In the genomic region with DNA sequence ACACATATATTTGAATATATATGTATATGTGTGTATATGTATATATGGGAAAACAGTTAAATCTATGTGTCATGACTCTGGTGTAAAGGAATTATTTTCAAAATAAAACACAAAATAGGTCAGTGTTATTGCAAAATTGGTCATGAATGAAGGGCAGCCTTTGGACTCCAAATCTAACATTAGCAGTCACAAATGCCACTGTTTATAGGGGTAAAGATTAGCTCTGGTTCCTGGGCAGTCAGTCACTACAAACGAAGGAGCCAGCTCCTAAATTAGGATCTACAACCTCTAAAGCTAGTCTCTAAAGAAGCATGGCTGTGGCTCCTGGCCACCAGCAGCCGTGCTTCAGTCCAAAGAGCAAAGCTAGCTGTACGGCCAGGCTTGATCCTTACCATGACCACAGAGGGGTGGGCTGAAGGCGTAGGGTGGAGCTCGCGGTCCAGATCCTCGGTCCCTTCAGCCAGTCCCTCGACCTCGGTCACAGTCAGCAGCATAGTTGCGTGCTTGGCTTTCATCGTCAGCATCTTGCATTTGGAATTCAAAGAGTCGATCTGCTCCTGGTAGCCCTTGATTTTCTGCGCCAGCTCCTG, we compare ENCODE assay signal across 8 mouse cellular contexts.
DNase-seq lines count a peak whose midpoint lies in the region; ATAC-seq and TF ChIP-seq lines count a peak whose summit lies in the region.

No protein-coding gene starts in this region.

- H3K4me1 ChIP-seq in embryonic facial prominence, embryonic 11.5 days (ENCODE audit: control insufficient read depth, insufficient read depth, low read length) = no peaks in the 10 kb centered on the region
- H3K4me1 ChIP-seq in intestine, embryonic 15.5 days (replicated peaks) = peaks cover 4% of the 10 kb centered on the region; the same call in 1 of the 2 replicates

- peak overlapping the region; percentile 84 for H3K27ac ChIP-seq in left cerebral cortex, adult 2 months
- peak overlapping the region; percentile 28; the same call in 1 of the 2 replicates for H3K27ac ChIP-seq in embryonic facial prominence, embryonic 11.5 days (replicated peaks; ENCODE audit: low read depth, low read length)
- peak overlapping the region; percentile 71 for H3K27ac ChIP-seq in intestine, embryonic 15.5 days

- peak overlapping the region; percentile 60 for H3K4me2 ChIP-seq in embryonic facial prominence, embryonic 11.5 days (ENCODE audit: low read depth, low read length)
- peak overlapping the region; percentile 72 for H3K4me2 ChIP-seq in intestine, embryonic 15.5 days (replicated peaks)

- no peaks in the 10 kb centered on the region for H3K9me3 ChIP-seq in embryonic facial prominence, embryonic 11.5 days (replicated peaks; ENCODE audit: control insufficient read depth, low read length)
- no peaks in the 10 kb centered on the region for H3K9me3 ChIP-seq in intestine, embryonic 15.5 days

- intact Hi-C loops in left cerebral cortex, adult 2 months (cut with DNase I) = no loop called here
- intact Hi-C loops in left cerebral cortex, postnatal 10 days (cut with DNase I) = no loop called here

- WGBS in embryonic facial prominence, embryonic 11.5 days = 2% methylated on average over 13 of the region's 13 CpGs
- WGBS in intestine, embryonic 15.5 days = 5% methylated on average over 13 of the region's 13 CpGs

- TF ChIP-seq CTCF in left cerebral cortex, adult 2 months (IDR thresholded peaks at IDR 0.05) = no peak

- DNase-seq in left cerebral cortex, adult 2 months (ENCODE audit: extremely low spot score in 1 of 2, low spot score in 2 of 2) = peak in 1 of 2 experiments; percentile 36
- DNase-seq in left cerebral cortex, adult 11 months (ENCODE audit: low spot score) = no peak
- no peak for DNase-seq in embryonic facial prominence, embryonic 11.5 days (ENCODE audit: low spot score)
- no peak for DNase-seq in adrenal gland, adult 2 months
- DNase-seq in left cerebral cortex, postnatal 10 days (ENCODE audit: extremely low spot score in 1 of 2, low spot score in 2 of 2) = no peak
- no peak for DNase-seq in spleen, adult 12 weeks (ENCODE audit: low spot score)

- peak overlapping the region; percentile 48 for H3K9ac ChIP-seq in embryonic facial prominence, embryonic 11.5 days (replicated peaks; ENCODE audit: low read length)
- peak overlapping the region; percentile 35 for H3K9ac ChIP-seq in intestine, embryonic 15.5 days

- H3K4me3 ChIP-seq in left cerebral cortex, adult 2 months = peak overlapping the region; percentile 55
- peak overlapping the region; percentile 42 for H3K4me3 ChIP-seq in embryonic facial prominence, embryonic 11.5 days (ENCODE audit: low read depth, low read length)
- H3K4me3 ChIP-seq in intestine, embryonic 15.5 days (replicated peaks) = peak overlapping the region; percentile 42

- ATAC-seq in embryonic facial prominence, embryonic 11.5 days (replicated peaks; ENCODE audit: insufficient number of reproducible peaks, low FRiP score, low TSS enrichment, low read depth) = peak; percentile 84
- peak; percentile 84 for ATAC-seq in intestine, embryonic 15.5 days
- peak; percentile 81 for ATAC-seq in megakaryocyte-erythroid progenitor cell, adult 5-6 weeks (replicated peaks; ENCODE audit: low FRiP score, low TSS enrichment, poor library complexity, severe bottlenecking)

- no peaks in the 10 kb centered on the region for H3K36me3 ChIP-seq in embryonic facial prominence, embryonic 11.5 days (replicated peaks; ENCODE audit: control insufficient read depth, insufficient read depth, low read depth, low read length)
- H3K36me3 ChIP-seq in intestine, embryonic 15.5 days = no peaks in the 10 kb centered on the region

- H3K27me3 ChIP-seq in embryonic facial prominence, embryonic 11.5 days (ENCODE audit: control insufficient read depth, insufficient read depth, low read length) = no peaks in the 10 kb centered on the region
- no peaks in the 10 kb centered on the region for H3K27me3 ChIP-seq in intestine, embryonic 15.5 days (replicated peaks)

Comparison
In these comparisons a context has a peak if more than half of its experiments do, and no peak if none do; other contexts are left out.
1. H3K27ac ChIP-seq: peak in every context shown above with its lines; median percentile 84 in left cerebral cortex, adult 2 months; 71 in intestine, embryonic 15.5 days; 28 in embryonic facial prominence, embryonic 11.5 days.